Mouse (Mus musculus): ENCODE results near the gene Phc2.

Gene Phc2

GRCm38 (mm10) chr4:128743031-128743626 is 88.6 kb downstream of the Phc2 start:
- no peak for DNase-seq (ENCODE audit: low spot score)

- DNase-seq (ENCODE audit: low spot score), result no peak
Measured at GRCm38 (mm10) chr4:128745160-128745559, 90.7 kb downstream of the Phc2 start.

GRCm38 (mm10) chr4:128747614-128748270 is 93.2 kb downstream of the Phc2 start:
- no peak for DNase-seq (ENCODE audit: low spot score)

GRCm38 (mm10) chr4:128748309-128748708 is 93.8 kb downstream of the Phc2 start:
- DNase-seq (ENCODE audit: low spot score), result no peak

GRCm38 (mm10) chr4:128751006-128751405 is 96.5 kb downstream of the Phc2 start:
- peak; percentile 51 for DNase-seq (ENCODE audit: low spot score)

- no peak for DNase-seq (ENCODE audit: low spot score)
Measured at GRCm38 (mm10) chr4:128752031-128752757, 97.7 kb downstream of the Phc2 start.

- no peak for DNase-seq (ENCODE audit: low spot score)
Measured at GRCm38 (mm10) chr4:128753571-128753970, 99.1 kb downstream of the Phc2 start.

- no peak for DNase-seq (ENCODE audit: low spot score)
Measured at GRCm38 (mm10) chr4:128755064-128755463, 100.6 kb downstream of the Phc2 start, which contains the start of gene A3galt2. A3galt2 (plus strand) TSS chr4:128755364.

- no peak for DNase-seq (ENCODE audit: low spot score)
Measured at GRCm38 (mm10) chr4:128755900-128756299, 101.4 kb downstream of the Phc2 start.

- no peak for DNase-seq (ENCODE audit: low spot score)
Measured at GRCm38 (mm10) chr4:128759214-128759613, 104.7 kb downstream of the Phc2 start.

GRCm38 (mm10) chr4:128760029-128760428 is 105.5 kb downstream of the Phc2 start:
- DNase-seq (ENCODE audit: low spot score), result no peak

GRCm38 (mm10) chr4:128766929-128767328 is 112.4 kb downstream of the Phc2 start:
- no peak for DNase-seq (ENCODE audit: low spot score)

GRCm38 (mm10) chr4:128768120-128768519 is 113.6 kb downstream of the Phc2 start:
- DNase-seq (ENCODE audit: low spot score), result no peak

- no peak for DNase-seq (ENCODE audit: low spot score)
Measured at GRCm38 (mm10) chr4:128769569-128770355, 115.3 kb downstream of the Phc2 start.

- no peak for DNase-seq (ENCODE audit: low spot score)
Measured at GRCm38 (mm10) chr4:128770698-128771097, 116.2 kb downstream of the Phc2 start.

GRCm38 (mm10) chr4:128773820-128774219 is 119.3 kb downstream of the Phc2 start:
- no peak for DNase-seq (ENCODE audit: low spot score)

GRCm38 (mm10) chr4:128774467-128774866 is 120.0 kb downstream of the Phc2 start:
- DNase-seq (ENCODE audit: low spot score), result peak; percentile 66

GRCm38 (mm10) chr4:128776568-128777289 is 122.2 kb downstream of the Phc2 start:
- DNase-seq (ENCODE audit: low spot score), result peak; percentile 86

GRCm38 (mm10) chr4:128777593-128777992 is 123.1 kb downstream of the Phc2 start:
- DNase-seq (ENCODE audit: low spot score), result no peak

GRCm38 (mm10) chr4:128782037-128782436 is 127.5 kb downstream of the Phc2 start:
- DNase-seq (ENCODE audit: low spot score), result no peak

GRCm38 (mm10) chr4:128782645-128783044 is 128.1 kb downstream of the Phc2 start:
- no peak for DNase-seq (ENCODE audit: low spot score)
